8 mouse cellular contexts compared by ENCODE assay signal in genomic region chr11:76477095-76477525, GRCm38 (mm10).
DNase-seq lines count a peak whose midpoint lies in the region; ATAC-seq and TF ChIP-seq lines count a peak whose summit lies in the region.

No protein-coding gene starts in this region.

- TF ChIP-seq CTCF in heart, adult 2 months (IDR thresholded peaks at IDR 0.05) = no peak

- H3K79me2 ChIP-seq in heart, adult 2 months (replicated peaks; ENCODE audit: control insufficient read depth, insufficient read depth, low read length) = no peaks in the 10 kb centered on the region; the same call in 1 of the 2 replicates
- peaks cover 36% of the 10 kb centered on the region for H3K79me2 ChIP-seq in myocyte (ENCODE audit: control insufficient read depth, insufficient read depth)

- H3K4me2 ChIP-seq in heart, embryonic 13.5 days = no peak overlapping the region
- peak overlapping the region; percentile 26 for H3K4me2 ChIP-seq in myocyte (ENCODE audit: low read depth)

- H3K27ac ChIP-seq in heart, embryonic 13.5 days (replicated peaks) = no peak overlapping the region
- H3K27ac ChIP-seq in heart, adult 2 months = no peak overlapping the region
- peak overlapping the region; percentile 41; the same call in 1 of the 2 replicates for H3K27ac ChIP-seq in embryonic facial prominence, embryonic 10.5 days (replicated peaks)

- no peak for TF ChIP-seq POLR2A in heart, adult 2 months (IDR thresholded peaks at IDR 0.05; ENCODE audit: insufficient read depth, low read depth, low read length)
- TF ChIP-seq POLR2A in myocyte (IDR thresholded peaks at IDR 0.05; ENCODE audit: insufficient read length, low read depth) = no peak

- no peaks in the 10 kb centered on the region for H3K9me3 ChIP-seq in heart, embryonic 13.5 days
- H3K9me3 ChIP-seq in embryonic facial prominence, embryonic 10.5 days = no peaks in the 10 kb centered on the region

- H3K36me3 ChIP-seq in heart, embryonic 13.5 days = peaks cover 60% of the 10 kb centered on the region
- H3K36me3 ChIP-seq in heart, adult 2 months (ENCODE audit: control insufficient read depth, insufficient read depth, low read length) = no peaks in the 10 kb centered on the region
- H3K36me3 ChIP-seq in embryonic facial prominence, embryonic 10.5 days (replicated peaks) = peaks cover 45% of the 10 kb centered on the region
- peaks cover 29% of the 10 kb centered on the region for H3K36me3 ChIP-seq in myocyte (ENCODE audit: control insufficient read depth, insufficient read depth)

- H3K4me1 ChIP-seq in heart, embryonic 13.5 days = peaks cover 34% of the 10 kb centered on the region
- H3K4me1 ChIP-seq in heart, adult 2 months (ENCODE audit: control insufficient read depth, insufficient read depth, low read length) = no peaks in the 10 kb centered on the region; the same call in 1 of the 2 replicates
- H3K4me1 ChIP-seq in embryonic facial prominence, embryonic 10.5 days = peaks cover 32% of the 10 kb centered on the region

- H3K27me3 ChIP-seq in heart, embryonic 13.5 days (replicated peaks) = no peaks in the 10 kb centered on the region
- H3K27me3 ChIP-seq in heart, adult 2 months (ENCODE audit: control insufficient read depth, insufficient read depth, low read length) = no peaks in the 10 kb centered on the region
- H3K27me3 ChIP-seq in embryonic facial prominence, embryonic 10.5 days (replicated peaks; ENCODE audit: low read depth, poor library complexity, severe bottlenecking) = no peaks in the 10 kb centered on the region
- no peaks in the 10 kb centered on the region for H3K27me3 ChIP-seq in myocyte (ENCODE audit: control insufficient read depth, insufficient read depth, insufficient read length)

- H3K9ac ChIP-seq in heart, embryonic 13.5 days = peak overlapping the region; percentile 4; the same call in 1 of the 2 replicates
- no peak overlapping the region for H3K9ac ChIP-seq in heart, adult 2 months (ENCODE audit: low read depth, low read length)

- no peak for TF ChIP-seq EP300 in heart, adult 2 months (IDR thresholded peaks at IDR 0.05; ENCODE audit: insufficient read depth, low read depth, low read length)

- WGBS in heart, embryonic 13.5 days = 36% methylated on average over 5 of the region's 5 CpGs
- WGBS in heart, adult 2 months = 60% methylated on average over 5 of the region's 5 CpGs
- 35% methylated on average over 5 of the region's 5 CpGs for WGBS in embryonic facial prominence, embryonic 10.5 days

- no peak for DNase-seq in heart, adult 2 months
- peak; percentile 67 for DNase-seq in embryonic facial prominence, embryonic 10.5 days (ENCODE audit: low spot score)
- DNase-seq in kidney, adult 9 months = peak; percentile 82
- DNase-seq in spleen, postnatal 14 days (ENCODE audit: low spot score in 2 of 2) = no peak
- DNase-seq in urinary bladder, postnatal 25 days (ENCODE audit: low spot score) = no peak
- no peak for DNase-seq in gastrocnemius, postnatal 25 days

- no peak overlapping the region for H3K4me3 ChIP-seq in heart, embryonic 13.5 days
- H3K4me3 ChIP-seq in heart, adult 2 months = no peak overlapping the region
- no peak overlapping the region for H3K4me3 ChIP-seq in embryonic facial prominence, embryonic 10.5 days
- H3K4me3 ChIP-seq in myocyte = no peak overlapping the region

- H3ac ChIP-seq in myocyte (ENCODE audit: control insufficient read depth, insufficient read length) = no peak overlapping the region

- ATAC-seq in heart, embryonic 13.5 days (ENCODE audit: extremely low read depth, insufficient number of reproducible peaks, low FRiP score, low TSS enrichment) = no peak

- intact Hi-C loops in heart, adult 2 months (cut with DNase I) = no loop called here

TF ChIP-seq in myocyte, 11 proteins besides CTCF, POLR2A, EP300 and RAD21:
- TF ChIP-seq CEBPB (IDR thresholded peaks at IDR 0.05; ENCODE audit: insufficient read depth, poor library complexity, severe bottlenecking) (no peak), REST (IDR thresholded peaks at IDR 0.05; ENCODE audit: insufficient read depth, insufficient read length) (no peak), MYOG (IDR thresholded peaks at IDR 0.05; ENCODE audit: control insufficient read depth in 1 of 3, insufficient read depth in 1 of 3, insufficient read length in 2 of 3, low read depth in 2 of 3) (no peak), TCF12 (IDR thresholded peaks at IDR 0.05; ENCODE audit: insufficient read depth, poor library complexity, severe bottlenecking) (no peak), POLR2AphosphoS2 (IDR thresholded peaks at IDR 0.05; ENCODE audit: insufficient read length, low read depth) (no peak), USF1 (IDR thresholded peaks at IDR 0.05; ENCODE audit: low read depth) (no peak), TCF3 (IDR thresholded peaks at IDR 0.05; ENCODE audit: insufficient read length, low read depth) (no peak), E2F4 (IDR thresholded peaks at IDR 0.05; ENCODE audit: insufficient read depth) (no peak), MAX (IDR thresholded peaks at IDR 0.05; ENCODE audit: low read depth) (no peak), SRF (IDR thresholded peaks at IDR 0.05; ENCODE audit: control insufficient read depth, insufficient read length, low read depth) (no peak), MYOD1 (IDR thresholded peaks at IDR 0.05; ENCODE audit: control insufficient read depth in 1 of 3, insufficient read length in 2 of 3, low read depth in 2 of 3) (no peak)
TF ChIP-seq in myocyte: peak in this region for 0.

Comparison
In these comparisons a context has a peak if more than half of its experiments do, and no peak if none do; other contexts are left out.
1. DNase-seq: peak in embryonic facial prominence, embryonic 10.5 days (single experiment) and kidney, adult 9 months (single experiment); none in heart, adult 2 months (0 of 2), spleen, postnatal 14 days (0 of 2), urinary bladder, postnatal 25 days (single experiment) and gastrocnemius, postnatal 25 days (single experiment).